8 mouse cellular contexts compared by ENCODE assay signal in the genomic region with DNA sequence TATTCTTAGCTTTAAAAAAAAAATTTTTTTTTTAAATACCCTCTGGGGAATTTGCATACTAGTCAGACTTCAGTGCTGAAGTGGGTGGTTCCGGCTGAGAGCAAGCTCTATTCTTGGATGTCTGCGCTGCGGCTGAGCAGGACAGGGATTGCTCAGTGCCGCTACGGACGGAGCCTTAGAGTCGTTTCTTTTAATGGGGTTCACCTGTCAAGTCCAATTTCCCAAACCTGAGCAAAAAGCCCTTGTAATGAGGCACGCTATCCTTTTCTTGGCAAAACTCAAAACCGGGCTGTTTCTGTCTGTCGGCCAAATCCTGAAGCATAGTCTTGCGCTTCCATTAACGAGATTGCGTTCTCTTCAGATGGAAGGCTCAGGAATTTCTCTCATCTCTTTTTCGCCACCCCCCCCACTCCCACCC. TPM values are rescaled to one million over a fixed set of nuclear protein-coding genes. Genes with fewer than 3 reads are reported as not detected.
A peak's percentile ranks its signal among the peaks of the same experiment; 100 is the strongest.
DNase-seq lines count a peak whose midpoint lies in the region; ATAC-seq and TF ChIP-seq lines count a peak whose summit lies in the region.
"Had no signal": no experiment of that assay in that cellular context is flagged by ENCODE, and none has a peak within 500 bp of the region (broad histone marks: within the 10 kb centered on the region; RNA-seq: fewer than 3 reads in every experiment).

No protein-coding gene starts in this region.

- peaks cover 6% of the 10 kb centered on the region; the same call in 1 of the 2 replicates for H3K4me1 ChIP-seq in kidney, embryonic 15.5 days
- peaks cover 2 to 13% of the 10 kb centered on the region in 2 experiments; a peak in 2 of 4 replicates for H3K4me1 ChIP-seq in ES-E14 (ENCODE audit: control insufficient read depth in 2 of 2, insufficient read depth in 2 of 2, low read length in 2 of 2, poor library complexity in 1 of 2)
- peaks cover 13% of the 10 kb centered on the region; the same call in 1 of the 2 replicates for H3K4me1 ChIP-seq in embryonic facial prominence, embryonic 12.5 days
- H3K4me1 ChIP-seq in midbrain, embryonic 15.5 days = peaks cover 45% of the 10 kb centered on the region

- H3K9ac ChIP-seq in kidney, embryonic 15.5 days = no peak overlapping the region
- H3K9ac ChIP-seq in ES-E14 (ENCODE audit: insufficient read depth, low read depth, low read length, poor library complexity, severe bottlenecking) = no peak overlapping the region
- no peak overlapping the region for H3K9ac ChIP-seq in embryonic facial prominence, embryonic 12.5 days
- no peak overlapping the region for H3K9ac ChIP-seq in midbrain, embryonic 15.5 days

- H3K4me2 ChIP-seq in kidney, embryonic 15.5 days = peak overlapping the region; percentile 41
- peak overlapping the region; percentile 12; the same call in 1 of the 2 replicates for H3K4me2 ChIP-seq in embryonic facial prominence, embryonic 12.5 days (replicated peaks)
- peak overlapping the region; percentile 43 for H3K4me2 ChIP-seq in midbrain, embryonic 15.5 days

- H3K27ac ChIP-seq in kidney, embryonic 15.5 days = no peak overlapping the region
- H3K27ac ChIP-seq in ES-E14 (ENCODE audit: insufficient read depth, low read depth, low read length, poor library complexity, severe bottlenecking) = no peak overlapping the region
- no peak overlapping the region for H3K27ac ChIP-seq in embryonic facial prominence, embryonic 12.5 days
- H3K27ac ChIP-seq in midbrain, embryonic 15.5 days = peak overlapping the region; percentile 58

- DNase-seq in kidney, adult 18-20 months = no peak
- no peak for DNase-seq in ES-E14 (ENCODE audit: low read depth, low spot score)
- DNase-seq in thymus, postnatal 0 days (ENCODE audit: low spot score) = no peak
- no peak for DNase-seq in cerebellum, postnatal 36 days
- DNase-seq: kidney, postnatal 36 days had no signal

- in situ Hi-C loops in ES-E14 (cut with MboI; ENCODE audit: low sequenced_read_pairs in 2 of 2, unreplicated experiment in 2 of 2) = no loop called here

- peaks cover 7% of the 10 kb centered on the region; the same call in 1 of the 2 replicates for H3K36me3 ChIP-seq in kidney, embryonic 15.5 days
- no peaks in the 10 kb centered on the region; the same call in 1 of the 2 replicates for H3K36me3 ChIP-seq in ES-E14 (ENCODE audit: control insufficient read depth, insufficient read depth, low read length, poor library complexity, severe bottlenecking)
- H3K36me3 ChIP-seq in embryonic facial prominence, embryonic 12.5 days = no peaks in the 10 kb centered on the region
- H3K36me3 ChIP-seq in midbrain, embryonic 15.5 days (replicated peaks) = no peaks in the 10 kb centered on the region

- WGBS in kidney, embryonic 15.5 days = 48% methylated on average over 14 of the region's 14 CpGs
- WGBS in embryonic facial prominence, embryonic 12.5 days = 32% methylated on average over 14 of the region's 14 CpGs
- WGBS in midbrain, embryonic 15.5 days = 12% methylated on average over 14 of the region's 14 CpGs

- no peak overlapping the region for H3K4me3 ChIP-seq in kidney, embryonic 15.5 days (replicated peaks)
- H3K4me3 ChIP-seq in ES-E14 (ENCODE audit: insufficient read depth in 1 of 2, low read depth in 1 of 2, low read length in 2 of 2, poor library complexity in 1 of 2, severe bottlenecking in 1 of 2) = no peak overlapping the region
- no peak overlapping the region for H3K4me3 ChIP-seq in embryonic facial prominence, embryonic 12.5 days
- H3K4me3 ChIP-seq in midbrain, embryonic 15.5 days = peak overlapping the region; percentile 15

- peak; percentile 76; the same call in 1 of the 2 replicates for ATAC-seq in kidney, embryonic 15.5 days (replicated peaks; ENCODE audit: low FRiP score)
- ATAC-seq in embryonic facial prominence, embryonic 12.5 days (ENCODE audit: insufficient number of reproducible peaks, insufficient read depth, low FRiP score, low TSS enrichment) = no peak
- ATAC-seq in midbrain, embryonic 15.5 days (replicated peaks) = peak; percentile 76

- H3K27me3 ChIP-seq in kidney, embryonic 15.5 days = no peaks in the 10 kb centered on the region
- H3K27me3 ChIP-seq in embryonic facial prominence, embryonic 12.5 days = no peaks in the 10 kb centered on the region
- H3K27me3 ChIP-seq in midbrain, embryonic 15.5 days (replicated peaks) = no peaks in the 10 kb centered on the region

- no peaks in the 10 kb centered on the region for H3K9me3 ChIP-seq in kidney, embryonic 15.5 days (replicated peaks)
- no peaks in the 10 kb centered on the region for H3K9me3 ChIP-seq in ES-E14 (ENCODE audit: control insufficient read depth, insufficient read depth, low read depth, low read length)
- no peaks in the 10 kb centered on the region for H3K9me3 ChIP-seq in embryonic facial prominence, embryonic 12.5 days
- H3K9me3 ChIP-seq in midbrain, embryonic 15.5 days = no peaks in the 10 kb centered on the region

TF ChIP-seq in ES-E14, 5 proteins besides CTCF, POLR2A, EP300 and RAD21:
- TF ChIP-seq ZNF384 (IDR thresholded peaks at IDR 0.05; ENCODE audit: low read depth, low read length) (0 out of 2 replicates have a peak, but pooled peaks have one; percentile 25), CHD2 (IDR thresholded peaks at IDR 0.05; ENCODE audit: low read depth, low read length) (no peak)

RNA-seq across cellular contexts. Expression of gene Basp1, which starts 54.9 kb away (rescaled TPM):
- polyA plus RNA-seq in kidney, embryonic 15.5 days (2015; fragmentation: Nextera tagmentation; extraction: Ambion mirVana) = 26.1 and 29.5 TPM in 2 replicates
- 66.8 and 120 TPM in 2 replicates for total RNA-seq in ES-E14 (2012; rRNA removed)
- 146 and 177 TPM in 2 replicates for polyA plus RNA-seq in embryonic facial prominence, embryonic 12.5 days (2016; fragmentation: Nextera tagmentation; extraction: Ambion mirVana)
- polyA plus RNA-seq in midbrain, embryonic 15.5 days (2015; fragmentation: Nextera tagmentation; extraction: Ambion mirVana) = 375 and 400 TPM in 2 replicates
- 10.7 and 13.1 TPM in 2 replicates for polyA plus RNA-seq in thymus, postnatal 0 days (2015; fragmentation: Nextera tagmentation; extraction: Ambion mirVana)
